Mouse (Mus musculus) layer of hippocampus, postnatal 36 days (tissue): Measurements from ENCODE around the gene Lbp. TPM values are rescaled to one million over a fixed set of nuclear protein-coding genes. Genes with fewer than 3 reads are reported as not detected.
A peak's percentile ranks its signal among the peaks of the same experiment; 100 is the strongest.

Experiments used
- DNase-seq, 2 experiments: peaks; one replicate each; pipeline ENCODE4 v3.0.0; 2022
- total RNA-seq, 2 experiments: library from RNA; stranded (reverse); gene quantifications; 2 replicates each; pipeline ENCODE4 v1.2.3; 2021

The Lbp gene
- total RNA-seq, 2 experiments from 2014 or later = 1.00 to 3.9 TPM

DNA sequence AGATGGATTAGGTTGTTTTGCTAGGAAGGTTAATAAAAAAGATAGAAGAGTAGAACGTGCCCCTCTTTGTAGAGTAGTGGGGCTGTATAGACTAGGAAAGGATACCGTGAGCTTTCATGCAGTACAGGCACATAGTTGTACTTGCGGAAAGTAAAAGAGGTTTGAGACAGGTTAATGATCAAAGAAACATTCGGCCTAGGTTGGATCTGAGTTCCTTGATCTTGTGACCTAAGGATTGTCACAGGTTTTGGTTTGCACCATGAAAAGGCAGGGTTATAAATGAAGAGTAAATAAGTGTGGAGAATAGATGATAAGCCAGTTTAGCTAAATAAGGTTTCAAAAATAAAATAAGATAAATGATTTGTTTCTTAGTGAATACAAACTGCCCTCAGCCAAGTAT lies 57.9 kb downstream of the Lbp start:
- DNase-seq = no peak

GRCm38 (mm10) chr2:158365099-158365850 lies 59.0 kb downstream of the Lbp start:
- no peak for DNase-seq

GRCm38 (mm10) chr2:158367654-158368053 lies 61.4 kb downstream of the Lbp start:
- no peak for DNase-seq

DNA sequence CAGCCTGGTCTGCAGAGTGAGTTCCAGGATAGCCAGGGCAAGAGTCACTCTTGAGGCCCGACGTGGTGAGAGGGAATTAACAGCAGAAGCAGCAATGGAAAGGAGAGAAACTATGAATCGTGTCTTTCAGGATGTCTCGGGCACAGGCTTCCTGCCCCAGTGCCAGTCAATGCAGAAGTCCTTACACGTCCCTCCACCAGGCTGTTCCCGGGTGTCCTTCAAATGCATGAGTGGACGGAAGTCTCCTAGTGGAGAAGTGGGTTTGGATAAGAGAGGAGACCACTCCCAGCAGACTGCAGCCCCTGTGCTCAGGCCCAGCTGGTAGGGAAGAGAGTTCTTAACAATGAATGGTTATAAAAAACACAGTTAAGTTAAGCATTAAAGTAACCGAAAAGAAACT lies 62.0 kb downstream of the Lbp start:
- no peak for DNase-seq

DNA sequence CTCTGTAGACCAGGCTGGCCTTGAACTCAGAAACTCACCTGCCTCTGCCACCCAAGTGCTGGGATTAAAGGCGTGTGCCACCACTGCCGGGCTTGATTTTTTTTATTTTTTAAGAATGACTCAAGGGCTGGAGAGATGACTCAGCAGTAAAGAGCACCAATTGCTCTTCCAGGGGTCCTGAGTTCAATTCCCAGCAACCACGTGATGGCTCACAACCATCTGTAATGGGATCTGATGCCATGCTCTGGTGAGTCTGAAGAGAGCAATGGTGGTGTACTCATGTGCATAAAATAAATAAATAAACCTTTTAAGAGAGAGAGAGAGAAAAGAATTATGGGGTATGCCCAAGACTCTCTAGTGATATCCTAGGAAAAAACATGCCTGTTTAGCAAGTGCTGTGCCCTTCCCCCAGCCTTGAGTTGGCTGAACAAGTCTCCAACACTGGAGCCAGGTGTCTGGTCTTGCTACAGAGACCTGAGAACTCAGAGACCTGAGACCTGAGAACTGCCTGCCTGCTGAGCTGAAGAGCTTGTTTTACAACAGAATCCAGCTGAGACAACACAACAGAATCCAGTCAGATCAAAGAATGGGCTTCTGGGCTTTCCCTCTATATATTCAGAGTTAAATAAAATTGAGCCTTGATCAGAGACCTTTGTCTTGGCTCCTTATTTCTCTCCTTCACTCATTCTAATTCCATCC lies 63.3 kb downstream of the Lbp start:
- no peak for DNase-seq

DNA sequence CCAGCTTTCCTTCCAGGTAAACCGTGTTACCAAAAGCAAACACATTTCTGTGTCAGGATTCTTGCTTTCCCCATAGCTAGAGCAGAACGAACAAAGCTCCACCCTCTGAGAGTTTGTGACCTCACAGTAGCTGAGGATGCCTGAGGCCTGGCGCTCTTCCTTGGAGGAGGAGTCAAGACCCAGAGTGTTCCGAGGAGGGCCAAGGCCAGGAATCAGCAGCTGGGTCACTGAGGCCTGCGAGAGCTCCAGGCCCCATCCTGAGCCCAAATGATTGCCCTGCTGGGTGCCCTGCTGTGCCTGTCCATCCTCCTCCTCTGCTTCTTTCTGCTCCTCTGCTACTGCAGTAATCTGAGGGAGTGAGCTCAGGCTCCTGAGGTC lies 63.9 kb downstream of the Lbp start:
- no peak for DNase-seq

- no peak for DNase-seq
Observed at GRCm38 (mm10) chr2:158373061-158373460, 66.8 kb downstream of the Lbp start.

- DNase-seq = no peak
Observed at GRCm38 (mm10) chr2:158373516-158373915, 67.2 kb downstream of the Lbp start.

GRCm38 (mm10) chr2:158375443-158376122 lies 69.3 kb downstream of the Lbp start, which contains the start of gene Snhg11:
Gene Snhg11, plus strand, starts transcription at chr2:158375638.
- peak; percentile 84 to 87 for DNase-seq

DNA sequence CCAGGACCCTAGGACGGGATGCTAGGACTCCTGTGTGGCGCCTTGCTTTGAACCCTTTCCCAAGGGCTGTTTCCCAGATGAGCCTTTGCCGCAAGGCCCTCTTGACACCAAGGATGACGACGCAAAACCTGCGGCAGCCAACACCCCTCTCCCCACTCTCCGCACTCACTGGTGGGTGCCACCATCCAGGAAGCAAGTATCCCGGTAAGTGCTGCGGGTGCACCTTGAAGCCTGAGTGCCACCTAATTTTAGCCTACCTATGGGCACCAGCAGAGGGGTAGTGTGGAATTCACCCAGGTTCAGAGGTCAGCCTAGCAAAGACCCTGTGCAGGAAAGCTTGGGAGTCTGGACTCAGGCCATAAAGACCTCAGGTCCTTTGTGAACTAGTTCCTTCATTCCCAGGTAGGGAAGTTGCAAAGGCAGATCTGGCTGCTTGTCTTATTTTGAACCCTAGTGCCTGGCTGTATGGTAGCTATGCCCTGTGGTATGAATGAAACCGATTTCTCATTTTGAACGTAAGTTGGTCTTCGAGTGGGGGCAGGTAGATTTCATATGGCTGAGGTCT lies 69.9 kb downstream of the Lbp start:
- DNase-seq = no peak

GRCm38 (mm10) chr2:158376798-158377197 lies 70.5 kb downstream of the Lbp start:
- DNase-seq = peak in 1 of 2 experiments; percentile 35

DNA sequence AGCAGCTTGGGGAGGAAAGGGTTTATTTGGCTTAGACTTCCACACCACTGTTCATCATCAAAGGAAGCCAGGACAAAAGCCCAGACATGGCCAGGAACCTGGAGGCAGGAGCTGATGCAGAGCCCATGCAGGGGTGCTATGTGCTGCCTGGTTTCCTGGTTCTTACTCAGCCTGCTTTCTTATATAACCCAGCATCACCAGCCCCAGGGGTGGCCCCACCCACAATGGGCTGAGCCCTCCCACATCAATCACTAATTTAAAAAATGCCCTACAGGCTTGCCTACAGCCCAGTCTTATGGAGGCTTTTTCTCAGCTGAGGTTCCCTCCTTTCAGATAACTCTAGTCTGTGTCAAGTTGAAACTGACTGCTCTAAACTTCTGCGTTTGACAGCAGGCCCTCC lies 71.5 kb downstream of the Lbp start:
- DNase-seq = no peak

DNA sequence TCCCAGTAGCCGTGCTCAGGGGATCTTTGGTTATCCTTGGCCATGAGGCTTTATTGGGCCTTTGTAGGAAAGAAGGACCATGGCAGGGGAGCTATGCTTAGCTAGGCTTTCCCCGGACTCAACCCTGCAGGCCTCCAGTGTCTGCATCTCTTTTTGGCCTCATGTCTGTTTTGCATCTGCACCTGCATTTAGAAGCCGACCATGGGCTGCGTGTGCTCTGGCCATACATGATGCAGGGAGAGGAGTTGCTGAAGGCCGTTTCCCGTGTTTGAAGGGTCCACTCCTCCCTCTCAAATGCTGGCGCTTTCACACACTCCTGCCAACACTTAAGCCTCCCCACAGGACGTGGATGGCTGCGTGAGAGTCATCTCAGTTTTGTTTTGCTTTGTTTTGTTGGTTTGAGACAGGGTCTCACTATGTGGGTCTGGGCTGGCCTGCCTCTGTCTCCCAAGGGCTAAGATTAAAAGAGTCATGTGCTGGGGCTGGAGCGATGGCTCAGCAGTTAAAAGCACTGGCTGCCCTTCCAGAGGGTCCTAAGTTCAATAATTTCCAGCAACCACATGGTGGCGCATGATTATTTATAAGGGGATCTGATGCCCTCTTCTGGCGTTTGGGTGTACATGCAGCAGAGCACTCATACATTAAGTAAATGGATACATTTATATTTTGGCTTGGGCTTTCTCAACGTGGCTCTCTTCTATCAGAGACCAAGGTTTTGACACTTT lies 73.2 kb downstream of the Lbp start:
- peak; percentile 30 to 49 for DNase-seq

Other genes starting within 250 kb of the Lbp start
- gene Tgm2, start 160.1 kb upstream of the Lbp start, total RNA-seq = 10 to 100 TPM in 1 of 2 experiments, 1 to 10 TPM in 1; 7.9 to 12.7 TPM
- gene D630003M21Rik, start 77.3 kb upstream of the Lbp start, total RNA-seq = 1 to 10 TPM; 3.6 to 3.7 TPM
- not detected for gene Bpi, start 48.4 kb upstream of the Lbp start, total RNA-seq
- gene Snhg11, start 69.1 kb downstream of the Lbp start, total RNA-seq = 100 to 1,000 TPM; 527 to 578 TPM
- gene Ralgapb, start 103.4 kb downstream of the Lbp start, total RNA-seq = 10 to 100 TPM; 96.9 to 98.7 TPM
- not detected for gene Adig, start 196.1 kb downstream of the Lbp start, total RNA-seq
- not detected for gene Arhgap40, start 206.3 kb downstream of the Lbp start, total RNA-seq